Mouse (Mus musculus) kidney, embryonic 15.5 days (tissue): ENCODE results near the gene Gins1. TPM values are rescaled to one million over a fixed set of nuclear protein-coding genes. Genes with fewer than 3 reads are reported as not detected.

ENCODE experiments used
- ATAC-seq: fragments of 200-750 bp; cut with Nextera tagmentation; replicated peaks from 2 replicates; pipeline ENCODE4 v1.8.0; 2017; ENCODE audit warnings: moderate TSS enrichment; ENCODE audit not compliant: low FRiP score
- H3K27ac ChIP-seq: fragments of 300-500 bp; sonication (generic); 2 replicates; pipeline ENCODE4 v1.5.1; 2015; ENCODE audit warnings: mild to moderate bottlenecking, inconsistent platforms
- H3K27me3 ChIP-seq: fragments of 300-500 bp; sonication (generic); 2 replicates; pipeline ENCODE4 v1.6.1; 2015; ENCODE audit warnings: inconsistent platforms
- H3K36me3 ChIP-seq: fragments of 300-500 bp; sonication (generic); 2 replicates; pipeline ENCODE4 v1.6.1; 2015; ENCODE audit warnings: inconsistent platforms
- H3K4me1 ChIP-seq: fragments of 300-500 bp; sonication (generic); 2 replicates; pipeline ENCODE4 v1.6.1; 2015; ENCODE audit warnings: inconsistent platforms
- H3K4me2 ChIP-seq: fragments of 300-500 bp; sonication (generic); 2 replicates; pipeline ENCODE4 v1.6.1; 2015; ENCODE audit warnings: moderate library complexity, mild to moderate bottlenecking, inconsistent platforms
- H3K4me3 ChIP-seq: fragments of 300-500 bp; sonication (generic); replicated peaks from 2 replicates; pipeline ENCODE4 v1.5.1; 2015; ENCODE audit warnings: mild to moderate bottlenecking, inconsistent platforms
- H3K9ac ChIP-seq: fragments of 300-500 bp; sonication (generic); 2 replicates; pipeline ENCODE4 v1.6.1; 2015; ENCODE audit warnings: mild to moderate bottlenecking, inconsistent platforms
- H3K9me3 ChIP-seq: fragments of 300-500 bp; sonication (generic); replicated peaks from 2 replicates; pipeline ENCODE4 v1.6.1; 2016; ENCODE audit warnings: inconsistent platforms
- WGBS: fragments of 180-500 bp; shearing (Covaris S2); methylation state at CpG from one replicate; pipeline ENCODE4 v1.1.7; 2015; ENCODE audit warnings: mixed read lengths; 5-methylcytosine and 5-hydroxymethylcytosine counted together
- polyA plus RNA-seq: library from polyadenylated mRNA; unstranded; fragments of >200 nt; fragmentation: Nextera tagmentation; extraction: Ambion mirVana; gene quantifications from 2 replicates; pipeline ENCODE4 v1.2.1, GENCODE M21; 2015

Gins1 gene
- polyA plus RNA-seq, 1 experiment from 2014 or later = 49.3 TPM

DNA sequence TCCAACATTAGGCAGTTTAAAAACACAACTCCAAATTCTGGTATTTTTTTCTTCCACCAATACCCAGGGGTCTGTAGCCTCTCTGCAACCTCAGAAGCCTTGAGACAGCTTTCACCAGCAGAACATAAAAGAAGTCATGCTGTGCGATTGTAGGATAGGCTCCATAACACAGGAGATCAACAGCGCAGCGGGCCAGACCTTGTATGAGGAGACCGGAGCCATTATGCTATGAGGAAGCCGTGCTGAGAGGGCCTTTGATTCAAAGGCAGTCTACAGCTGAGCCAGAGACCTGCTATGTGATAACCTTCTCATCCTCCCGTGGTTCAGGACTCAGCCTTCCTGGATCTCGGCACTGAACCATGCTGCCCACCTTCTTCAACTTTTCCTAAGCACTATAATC is 66.7 kb downstream of the Gins1 start:
- H3K9ac ChIP-seq = no peak overlapping the region
- no peaks in the 10 kb centered on the region for H3K4me1 ChIP-seq
- no peak overlapping the region for H3K4me2 ChIP-seq
- no peak for ATAC-seq
- no peaks in the 10 kb centered on the region for H3K27me3 ChIP-seq
- H3K9me3 ChIP-seq = no peaks in the 10 kb centered on the region
- no peak overlapping the region for H3K4me3 ChIP-seq
- WGBS = 89% methylated on average over 7 of the region's 7 CpGs
- no peak overlapping the region for H3K27ac ChIP-seq
- H3K36me3 ChIP-seq = peaks cover 67% of the 10 kb centered on the region

DNA sequence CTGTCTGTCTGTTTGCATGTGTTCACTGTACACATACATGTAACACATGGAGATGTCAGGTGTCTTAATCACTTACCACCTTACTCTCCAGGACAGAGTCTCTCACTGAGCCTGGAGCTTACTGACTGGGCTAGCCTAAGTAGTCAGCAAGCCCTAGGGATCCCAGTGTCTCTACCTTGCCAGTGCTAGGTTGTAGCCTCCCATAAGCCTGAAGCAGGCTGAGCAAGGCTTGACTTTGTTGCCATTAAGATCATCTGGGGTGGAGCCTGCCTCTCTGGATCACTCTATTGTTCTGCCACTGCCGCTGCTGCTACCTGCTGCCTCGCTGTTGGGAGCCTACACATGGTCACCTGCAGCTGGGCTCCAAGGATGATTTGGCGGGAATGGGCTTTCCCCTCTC is 67.5 kb downstream of the Gins1 start:
- Histone ChIP-seq H3K9me3 (no peaks in the 10 kb centered on the region), H3K4me2 (no peak overlapping the region), H3K9ac (no peak overlapping the region), H3K36me3 (peaks cover 67% of the 10 kb centered on the region), H3K27me3 (no peaks in the 10 kb centered on the region), H3K4me1 (no peaks in the 10 kb centered on the region), H3K27ac (no peak overlapping the region), H3K4me3 (no peak overlapping the region)
- 92% methylated on average over 3 of the region's 3 CpGs for WGBS
- ATAC-seq = no peak

DNA sequence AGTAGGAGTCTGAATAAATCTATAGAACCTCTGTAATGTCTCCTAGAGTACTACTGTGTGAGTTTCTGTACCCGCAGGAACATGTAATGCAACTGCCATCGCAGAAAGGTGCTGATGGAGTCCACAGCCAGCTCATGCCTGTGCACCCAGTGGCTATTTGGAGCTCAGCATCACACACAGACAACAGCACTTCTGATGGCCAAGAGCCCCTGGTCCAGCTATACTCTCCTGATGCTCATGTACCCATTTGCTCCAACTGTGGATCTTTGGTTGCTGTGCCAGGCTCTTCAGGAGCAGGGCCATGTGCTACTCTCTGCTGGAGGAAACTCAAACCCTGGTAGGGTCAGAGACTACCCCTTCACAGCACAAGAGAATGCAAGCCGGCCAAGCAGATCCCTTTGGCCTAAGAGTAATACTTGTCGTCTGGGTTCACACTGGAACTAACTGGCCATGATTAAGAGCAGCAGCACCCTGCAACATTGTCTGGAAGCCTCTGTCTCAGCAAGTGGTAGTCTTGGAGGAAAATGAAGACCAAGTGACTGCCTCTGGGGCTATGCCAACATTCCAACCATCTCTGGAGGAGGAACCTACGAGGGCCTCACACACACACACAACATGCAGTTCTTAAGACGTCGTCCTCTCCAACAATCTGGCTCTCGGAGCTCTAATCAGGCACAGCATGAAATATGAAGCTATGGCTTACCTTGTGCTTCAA is 68.4 kb downstream of the Gins1 start:
- H3K27me3 ChIP-seq = no peaks in the 10 kb centered on the region
- H3K4me2 ChIP-seq = no peak overlapping the region
- WGBS = 82% methylated on average over 8 of the region's 8 CpGs
- no peak for ATAC-seq
- H3K36me3 ChIP-seq = peaks cover 62% of the 10 kb centered on the region
- H3K9me3 ChIP-seq = no peaks in the 10 kb centered on the region
- no peaks in the 10 kb centered on the region for H3K4me1 ChIP-seq
- H3K4me3 ChIP-seq = no peak overlapping the region
- H3K27ac ChIP-seq = no peak overlapping the region
- H3K9ac ChIP-seq = no peak overlapping the region

DNA sequence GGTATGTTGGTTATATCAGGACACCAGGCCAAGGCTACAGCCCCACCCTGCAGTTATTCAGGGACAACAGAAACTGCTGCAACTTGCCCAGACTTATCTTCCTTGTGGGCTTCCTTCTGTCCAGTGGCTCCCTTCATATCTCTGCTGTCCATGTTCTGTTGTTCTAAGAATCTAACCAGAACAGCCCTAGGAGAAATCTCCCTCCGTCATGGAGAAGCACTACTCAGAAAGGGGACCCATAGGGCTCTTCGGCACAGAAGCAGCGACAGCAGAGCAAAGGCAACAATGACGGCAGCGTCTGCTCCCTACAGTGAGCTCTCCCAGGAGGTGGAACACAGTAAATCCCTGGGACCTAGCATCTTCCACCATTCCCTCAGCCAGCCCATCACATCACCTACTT is 71.7 kb downstream of the Gins1 start:
- WGBS = 88% methylated on average over 5 of the region's 5 CpGs
- Histone ChIP-seq H3K9ac (no peak overlapping the region), H3K27ac (no peak overlapping the region), H3K36me3 (peaks cover 45% of the 10 kb centered on the region), H3K27me3 (no peaks in the 10 kb centered on the region), H3K4me3 (no peak overlapping the region), H3K4me2 (no peak overlapping the region), H3K4me1 (no peaks in the 10 kb centered on the region), H3K9me3 (no peaks in the 10 kb centered on the region)
- ATAC-seq = no peak

DNA sequence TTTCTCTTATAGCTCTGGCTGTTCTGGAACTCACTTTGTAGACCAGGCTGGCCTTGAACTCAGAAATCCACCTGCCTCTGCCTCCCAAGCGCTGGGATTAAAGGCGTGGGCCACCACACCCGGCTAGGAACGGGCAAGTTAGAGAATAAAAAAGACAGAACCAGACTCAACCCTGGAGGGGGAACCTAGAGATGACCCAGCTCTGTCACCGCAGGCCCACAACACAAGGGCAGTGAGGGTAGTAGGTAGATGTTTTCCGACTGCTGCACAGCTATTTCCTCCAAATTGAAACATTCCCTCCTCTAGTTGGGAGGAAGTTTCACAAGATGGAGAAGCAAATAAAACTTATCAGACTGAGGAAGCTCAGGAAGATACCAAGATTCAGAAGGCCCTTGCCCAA is 72.5 kb downstream of the Gins1 start:
- Histone ChIP-seq H3K4me3 (no peak overlapping the region), H3K9me3 (no peaks in the 10 kb centered on the region), H3K27me3 (no peaks in the 10 kb centered on the region), H3K27ac (no peak overlapping the region), H3K9ac (no peak overlapping the region), H3K36me3 (peaks cover 37% of the 10 kb centered on the region), H3K4me2 (no peak overlapping the region), H3K4me1 (no peaks in the 10 kb centered on the region)
- no peak for ATAC-seq
- 93% methylated on average over 6 of the region's 6 CpGs for WGBS

DNA sequence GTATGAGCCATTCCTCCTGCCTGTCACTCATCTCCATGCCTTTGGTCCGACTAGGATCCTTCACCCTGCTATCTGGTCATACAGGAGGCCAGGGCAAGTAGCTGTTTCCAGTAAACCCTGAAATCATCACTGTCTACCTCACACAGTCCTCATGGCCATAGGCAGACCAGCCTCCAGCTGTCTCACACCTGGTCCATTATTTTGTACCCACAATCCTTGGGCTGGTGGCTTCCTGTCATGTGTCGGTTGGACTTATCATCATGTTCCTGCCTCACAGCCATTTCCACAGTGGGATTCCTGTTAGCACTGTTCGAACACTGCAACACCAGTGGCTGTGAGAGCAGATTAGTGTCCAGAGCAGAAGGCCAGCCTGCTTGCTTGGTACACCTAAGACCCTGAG is 73.6 kb downstream of the Gins1 start:
- H3K4me3 ChIP-seq = no peak overlapping the region

DNA sequence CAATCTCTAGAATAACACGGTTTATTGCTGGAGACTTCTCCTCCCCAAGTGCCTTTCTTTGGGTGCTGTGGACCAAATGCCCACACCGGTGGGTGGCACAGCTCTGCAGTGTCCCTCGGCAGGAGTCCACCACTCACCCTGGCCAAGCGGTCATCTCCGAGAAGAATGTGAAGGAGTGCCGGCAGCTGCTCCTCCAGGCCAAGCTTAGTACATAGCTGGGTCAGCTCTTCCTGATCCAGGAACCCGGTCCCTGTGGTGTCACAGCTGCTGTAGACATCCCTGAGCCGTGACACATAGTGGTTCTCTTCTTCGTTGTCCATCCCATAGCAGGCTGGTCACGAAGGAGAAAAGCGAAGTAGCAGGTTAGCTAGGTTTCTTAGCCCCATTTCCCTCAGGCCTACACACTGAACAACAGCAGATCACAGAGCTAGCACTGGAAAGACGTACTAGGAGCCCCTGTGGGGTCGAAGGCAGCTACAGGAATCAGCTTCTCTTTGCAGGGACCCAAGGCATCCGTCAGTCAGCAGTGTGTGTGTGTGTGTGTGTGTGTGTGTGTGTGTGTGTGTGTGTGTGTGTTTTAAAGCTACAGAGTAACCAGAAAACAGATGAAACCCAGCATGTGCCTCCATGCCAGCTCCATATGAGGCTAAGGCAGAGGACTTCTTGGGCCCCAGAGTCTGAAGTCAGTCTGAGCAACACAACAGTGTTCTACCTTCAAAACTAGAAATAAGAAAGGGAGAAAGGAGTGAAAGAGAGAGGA is 74.8 kb downstream of the Gins1 start:
- Histone ChIP-seq H3K4me3 (no peak overlapping the region), H3K27me3 (no peaks in the 10 kb centered on the region), H3K9me3 (no peaks in the 10 kb centered on the region), H3K9ac (no peak overlapping the region), H3K4me2 (no peak overlapping the region), H3K27ac (no peak overlapping the region), H3K4me1 (0 out of 2 replicates have a peak, but pooled peaks cover 6% of the 10 kb centered on the region), H3K36me3 (peaks cover 16% of the 10 kb centered on the region)
- WGBS = 85% methylated on average over 14 of the region's 14 CpGs
- ATAC-seq = no peak

More for the DNA sequence above, 73.6 kb downstream of the Gins1 start:
- H3K4me2 ChIP-seq = no peak overlapping the region
- H3K4me1 ChIP-seq = 0 out of 2 replicates have a peak, but pooled peaks cover 6% of the 10 kb centered on the region
- H3K9ac ChIP-seq = no peak overlapping the region
- 94% methylated on average over 3 of the region's 3 CpGs for WGBS
- no peaks in the 10 kb centered on the region for H3K9me3 ChIP-seq
- peaks cover 26% of the 10 kb centered on the region for H3K36me3 ChIP-seq
- no peak overlapping the region for H3K27ac ChIP-seq
- ATAC-seq = no peak
- no peaks in the 10 kb centered on the region for H3K27me3 ChIP-seq

Other genes with a start within 250 kb of the Gins1 start
- 9.5 and 9.9 TPM in 2 replicates for gene Acss1, start 236.9 kb upstream of the Gins1 start, polyA plus RNA-seq
- gene Vsx1, start 216.0 kb upstream of the Gins1 start, polyA plus RNA-seq = not detected in 2 replicates
- 27.8 and 31.7 TPM in 2 replicates for gene Entpd6, start 156.4 kb upstream of the Gins1 start, polyA plus RNA-seq
- 77.3 and 88.3 TPM in 2 replicates for gene Pygb, start 118.7 kb upstream of the Gins1 start, polyA plus RNA-seq
- gene Abhd12, start 659 bp upstream of the Gins1 start, polyA plus RNA-seq = 62.3 and 63.5 TPM in 2 replicates
- gene Ninl, start 134.0 kb downstream of the Gins1 start, polyA plus RNA-seq = 14.0 and 14.7 TPM in 2 replicates
- 48.1 and 54.6 TPM in 2 replicates for gene Nanp, start 134.0 kb downstream of the Gins1 start, polyA plus RNA-seq
- not detected in 2 replicates for gene Gm14151, start 186.9 kb downstream of the Gins1 start, polyA plus RNA-seq
- gene Gm14147, start 192.8 kb downstream of the Gins1 start, polyA plus RNA-seq = not detected in 2 replicates